Mouse (Mus musculus) neural tube, embryonic 15.5 days (tissue): ENCODE measurements around the gene Scn1b. TPM values are rescaled to one million over a fixed set of nuclear protein-coding genes. Genes with fewer than 3 reads are reported as not detected.

Experiments used
- ATAC-seq: fragments of 200-750 bp; cut with Nextera tagmentation; 2 replicates; pipeline ENCODE4 v1.8.0; 2017; ENCODE audit warnings: mild to moderate bottlenecking, moderate TSS enrichment, moderate library complexity; ENCODE audit not compliant: low FRiP score
- H3K27ac ChIP-seq: fragments of 300-500 bp; sonication (generic); replicated peaks from 2 replicates; pipeline ENCODE4 v1.5.1; 2015; ENCODE audit warnings: mild to moderate bottlenecking, inconsistent platforms
- H3K27me3 ChIP-seq: fragments of 300-500 bp; sonication (generic); replicated peaks from 2 replicates; pipeline ENCODE4 v1.6.1; 2015; ENCODE audit warnings: inconsistent platforms
- H3K36me3 ChIP-seq: fragments of 300-500 bp; sonication (generic); 2 replicates; pipeline ENCODE4 v1.6.1; 2015; ENCODE audit warnings: inconsistent platforms
- H3K4me1 ChIP-seq: fragments of 300-500 bp; sonication (generic); 2 replicates; pipeline ENCODE4 v1.6.1; 2015; ENCODE audit warnings: inconsistent platforms
- H3K4me2 ChIP-seq: fragments of 300-500 bp; sonication (generic); 2 replicates; pipeline ENCODE4 v1.6.1; 2015; ENCODE audit warnings: inconsistent platforms, mild to moderate bottlenecking, moderate library complexity
- H3K4me3 ChIP-seq: fragments of 300-500 bp; sonication (generic); replicated peaks from 2 replicates; pipeline ENCODE4 v1.5.1; 2015; ENCODE audit warnings: mild to moderate bottlenecking, inconsistent platforms
- H3K9ac ChIP-seq: fragments of 300-500 bp; sonication (generic); replicated peaks from 2 replicates; pipeline ENCODE4 v1.6.1; 2015; ENCODE audit warnings: mild to moderate bottlenecking, inconsistent platforms
- H3K9me3 ChIP-seq: fragments of 300-500 bp; sonication (generic); replicated peaks from 2 replicates; pipeline ENCODE4 v1.6.1; 2016; ENCODE audit warnings: inconsistent platforms
- WGBS: fragments of 180-500 bp; shearing (Covaris S2); methylation state at CpG from one replicate; pipeline ENCODE4 v1.1.7; 2015; ENCODE audit warnings: mixed read lengths; 5-methylcytosine and 5-hydroxymethylcytosine counted together
- polyA plus RNA-seq: library from polyadenylated mRNA; unstranded; fragments of >200 nt; fragmentation: Nextera tagmentation; extraction: Ambion mirVana; gene quantifications from 2 replicates; pipeline ENCODE4 v1.2.1, GENCODE M21; 2015

Scn1b gene
- polyA plus RNA-seq, 1 experiment from 2014 or later: 24.8 TPM

GRCm38 (mm10) chr7:31125116-31125515 is 1.7 kb downstream of the Scn1b start:
- ATAC-seq: no peak
- peaks cover 20% of the 10 kb centered on the region for H3K27me3 ChIP-seq
- H3K4me2 ChIP-seq: peak overlapping the region; percentile 83
- H3K4me3 ChIP-seq: no peak overlapping the region
- 83% methylated on average over 13 of the region's 13 CpGs for WGBS
- no peak overlapping the region for H3K9ac ChIP-seq
- peaks cover 22% of the 10 kb centered on the region for H3K36me3 ChIP-seq
- no peaks in the 10 kb centered on the region for H3K9me3 ChIP-seq
- peaks cover 24% of the 10 kb centered on the region for H3K4me1 ChIP-seq
- no peak overlapping the region for H3K27ac ChIP-seq

GRCm38 (mm10) chr7:31124381-31124780 is 2.4 kb downstream of the Scn1b start:
- no peak overlapping the region for H3K9ac ChIP-seq
- no peak overlapping the region for H3K4me2 ChIP-seq
- H3K27me3 ChIP-seq: peaks cover 20% of the 10 kb centered on the region
- H3K27ac ChIP-seq: no peak overlapping the region
- no peaks in the 10 kb centered on the region for H3K9me3 ChIP-seq
- peaks cover 15% of the 10 kb centered on the region for H3K36me3 ChIP-seq
- 89% methylated on average over 5 of the region's 5 CpGs for WGBS
- H3K4me3 ChIP-seq: no peak overlapping the region
- no peak for ATAC-seq
- H3K4me1 ChIP-seq: peaks cover 24% of the 10 kb centered on the region

GRCm38 (mm10) chr7:31123697-31124096 is 3.1 kb downstream of the Scn1b start:
- no peaks in the 10 kb centered on the region for H3K9me3 ChIP-seq
- ATAC-seq: no peak
- peaks cover 20% of the 10 kb centered on the region for H3K27me3 ChIP-seq
- no peak overlapping the region for H3K4me3 ChIP-seq
- no peak overlapping the region for H3K27ac ChIP-seq
- WGBS: 90% methylated on average over 3 of the region's 3 CpGs
- peaks cover 8% of the 10 kb centered on the region for H3K36me3 ChIP-seq
- peaks cover 24% of the 10 kb centered on the region for H3K4me1 ChIP-seq
- H3K4me2 ChIP-seq: no peak overlapping the region
- no peak overlapping the region for H3K9ac ChIP-seq

GRCm38 (mm10) chr7:31122641-31123631 is 3.9 kb downstream of the Scn1b start:
- no peak overlapping the region for H3K27ac ChIP-seq

GRCm38 (mm10) chr7:31119556-31119955 is 7.2 kb downstream of the Scn1b start:
- H3K9me3 ChIP-seq: no peaks in the 10 kb centered on the region
- no peak overlapping the region for H3K27ac ChIP-seq
- no peaks in the 10 kb centered on the region for H3K36me3 ChIP-seq
- no peak for ATAC-seq
- WGBS: 94% methylated on average over 5 of the region's 5 CpGs
- H3K27me3 ChIP-seq: peaks cover 13% of the 10 kb centered on the region
- peaks cover 3% of the 10 kb centered on the region; the same call in 1 of the 2 replicates for H3K4me1 ChIP-seq
- H3K9ac ChIP-seq: no peak overlapping the region
- H3K4me2 ChIP-seq: no peak overlapping the region
- H3K4me3 ChIP-seq: no peak overlapping the region

More at GRCm38 (mm10) chr7:31122641-31123631, 3.9 kb downstream of the Scn1b start:
- Histone ChIP-seq H3K4me3 (no peak overlapping the region), H3K4me2 (no peak overlapping the region), H3K9ac (no peak overlapping the region), H3K4me1 (peaks cover 27% of the 10 kb centered on the region), H3K36me3 (peaks cover under 1% of the 10 kb centered on the region; the same call in 1 of the 2 replicates), H3K27me3 (peaks cover 20% of the 10 kb centered on the region), H3K9me3 (no peaks in the 10 kb centered on the region)
- WGBS: 89% methylated on average over 16 of the region's 16 CpGs
- ATAC-seq: no peak

GRCm38 (mm10) chr7:31118486-31118885 is 8.3 kb downstream of the Scn1b start:
- WGBS: 58% methylated on average over 7 of the region's 7 CpGs
- Histone ChIP-seq H3K4me2 (no peak overlapping the region), H3K9ac (no peak overlapping the region), H3K9me3 (no peaks in the 10 kb centered on the region), H3K4me1 (peaks cover 3% of the 10 kb centered on the region; the same call in 1 of the 2 replicates), H3K4me3 (no peak overlapping the region), H3K36me3 (no peaks in the 10 kb centered on the region), H3K27ac (no peak overlapping the region), H3K27me3 (0 out of 2 replicates have a peak, but pooled peaks cover 11% of the 10 kb centered on the region)
- ATAC-seq: no peak

GRCm38 (mm10) chr7:31117465-31117864 is 9.3 kb downstream of the Scn1b start:
- Histone ChIP-seq H3K4me3 (no peak overlapping the region), H3K9me3 (no peaks in the 10 kb centered on the region), H3K9ac (no peak overlapping the region), H3K36me3 (no peaks in the 10 kb centered on the region), H3K4me1 (peaks cover 3% of the 10 kb centered on the region; the same call in 1 of the 2 replicates), H3K27me3 (0 out of 2 replicates have a peak, but pooled peaks cover 11% of the 10 kb centered on the region), H3K4me2 (no peak overlapping the region), H3K27ac (no peak overlapping the region)
- no peak for ATAC-seq
- 81% methylated on average over 11 of the region's 11 CpGs for WGBS

GRCm38 (mm10) chr7:31116721-31117145 is 10.1 kb downstream of the Scn1b start:
- Histone ChIP-seq H3K27me3 (0 out of 2 replicates have a peak, but pooled peaks cover 11% of the 10 kb centered on the region), H3K4me2 (no peak overlapping the region), H3K4me1 (peaks cover 3% of the 10 kb centered on the region; the same call in 1 of the 2 replicates), H3K4me3 (no peak overlapping the region), H3K9me3 (no peaks in the 10 kb centered on the region), H3K27ac (no peak overlapping the region), H3K36me3 (no peaks in the 10 kb centered on the region), H3K9ac (no peak overlapping the region)
- 30% methylated on average over 15 of the region's 16 CpGs for WGBS
- ATAC-seq: no peak

GRCm38 (mm10) chr7:31115587-31116043 is 11.2 kb downstream of the Scn1b start:
- ATAC-seq: no peak

GRCm38 (mm10) chr7:31115182-31115581 is 11.6 kb downstream of the Scn1b start, which contains the start of gene Hpn:
Hpn (minus strand) TSS chr7:31115290.
- H3K27me3 ChIP-seq: 0 out of 2 replicates have a peak, but pooled peaks cover 11% of the 10 kb centered on the region
- peaks cover 3% of the 10 kb centered on the region; the same call in 1 of the 2 replicates for H3K4me1 ChIP-seq
- no peak within 1 kb of the TSS for H3K4me3 ChIP-seq
- H3K36me3 ChIP-seq: no peaks in the 10 kb centered on the region
- no peaks in the 10 kb centered on the region for H3K9me3 ChIP-seq
- WGBS: 23% methylated on average over 12 of the region's 15 CpGs
- no peak within 1 kb of the TSS for H3K4me2 ChIP-seq
- no peak for ATAC-seq
- H3K27ac ChIP-seq: no peak within 1 kb of the TSS
- H3K9ac ChIP-seq: no peak within 1 kb of the TSS

More at GRCm38 (mm10) chr7:31115587-31116043, 11.2 kb downstream of the Scn1b start:
- 40% methylated on average over 17 of the region's 17 CpGs for WGBS
- Histone ChIP-seq H3K4me3 (no peak overlapping the region), H3K4me2 (no peak overlapping the region), H3K27me3 (0 out of 2 replicates have a peak, but pooled peaks cover 11% of the 10 kb centered on the region), H3K9ac (no peak overlapping the region), H3K4me1 (peaks cover 3% of the 10 kb centered on the region; the same call in 1 of the 2 replicates), H3K36me3 (no peaks in the 10 kb centered on the region), H3K9me3 (no peaks in the 10 kb centered on the region), H3K27ac (no peak overlapping the region)

- Histone ChIP-seq H3K4me1 (peaks cover 3% of the 10 kb centered on the region; the same call in 1 of the 2 replicates), H3K27me3 (0 out of 2 replicates have a peak, but pooled peaks cover 11% of the 10 kb centered on the region), H3K36me3 (no peaks in the 10 kb centered on the region), H3K9ac (no peak overlapping the region), H3K4me3 (no peak overlapping the region), H3K9me3 (no peaks in the 10 kb centered on the region), H3K4me2 (no peak overlapping the region), H3K27ac (no peak overlapping the region)
- ATAC-seq: no peak
- WGBS: 52% methylated on average over 10 of the region's 10 CpGs
These were observed 12.2 kb downstream of the Scn1b start for GRCm38 (mm10) chr7:31114646-31115045.
